Mouse (Mus musculus): ENCODE data around the gene Pxk.
"Not testable (repeated sequence)": the region's sequence is repeated elsewhere in the genome, so short reads cannot be mapped to it uniquely, and the experiment has no call there.

Gene Pxk

DNA sequence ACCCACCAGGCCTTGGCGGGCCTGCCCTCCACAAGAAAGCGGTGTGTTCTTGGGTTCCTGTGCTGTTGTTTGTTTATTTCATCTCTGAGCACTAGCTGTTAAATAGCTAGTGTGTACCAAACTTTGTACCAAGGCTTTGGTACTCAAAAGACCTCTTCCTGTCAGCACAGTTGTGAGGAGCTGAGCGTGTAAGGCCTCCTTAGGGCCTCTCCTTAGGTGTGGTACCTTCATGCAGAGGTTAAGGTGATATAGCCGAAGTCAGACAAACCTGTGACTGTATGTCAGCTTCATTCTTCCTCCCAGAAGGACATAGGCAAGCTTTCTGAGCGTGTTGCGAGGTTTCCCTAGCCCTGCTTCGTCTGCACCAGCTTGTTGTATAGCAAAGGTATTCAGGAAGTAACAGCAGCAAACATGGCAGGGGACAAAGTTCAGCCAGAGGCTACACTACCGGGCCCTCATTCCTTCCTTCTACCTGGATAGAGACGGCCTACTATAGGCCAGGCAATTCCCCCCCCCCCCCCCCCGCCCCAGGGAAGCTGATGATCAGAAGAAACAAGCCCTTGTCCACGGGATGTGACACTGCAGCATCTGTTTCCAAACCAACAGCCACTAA lies 48.7 kb downstream of the Pxk start:
- DNase-seq (ENCODE audit: low read depth): no peak

DNA sequence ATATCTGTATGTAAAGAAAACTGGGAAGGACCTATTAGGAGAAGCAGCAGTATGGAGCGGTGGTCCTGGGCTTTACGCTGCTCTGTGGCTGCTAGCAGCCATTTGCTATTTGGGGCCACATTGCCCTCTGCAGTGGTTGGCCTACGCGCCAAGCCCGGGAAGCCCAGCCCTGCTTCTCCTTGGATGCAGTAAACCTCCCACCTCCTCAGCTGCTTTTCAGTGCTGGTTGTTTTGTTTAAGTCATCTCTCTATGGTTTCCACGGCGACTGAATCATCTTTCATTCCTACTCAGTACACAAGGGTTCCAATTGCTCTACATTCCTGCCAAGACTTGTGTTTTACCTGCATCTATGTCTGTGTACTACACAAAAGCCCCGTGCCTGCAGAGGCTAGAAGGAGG lies 50.8 kb downstream of the Pxk start:
- DNase-seq (ENCODE audit: low read depth): no peak

DNA sequence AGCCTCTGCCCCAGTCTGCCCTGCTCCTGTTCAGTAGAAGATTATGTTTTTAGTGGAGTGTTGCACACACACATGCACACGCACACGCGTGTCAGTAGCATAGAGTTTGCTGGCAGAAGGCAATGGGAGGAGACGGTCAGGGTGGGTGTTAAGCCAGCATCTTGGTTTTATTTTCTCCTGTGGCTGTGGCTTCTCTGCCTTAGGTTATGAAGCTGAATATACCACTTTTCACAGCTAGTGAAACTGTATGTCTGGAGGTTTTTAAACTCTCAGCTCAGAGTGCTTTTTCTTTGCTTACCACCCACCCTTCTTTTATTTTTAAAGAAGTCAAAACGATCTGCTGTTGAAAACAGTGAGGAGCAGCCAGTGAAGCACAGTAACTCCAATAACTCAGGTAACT lies 53.7 kb downstream of the Pxk start:
- DNase-seq (ENCODE audit: low read depth): no peak

DNA sequence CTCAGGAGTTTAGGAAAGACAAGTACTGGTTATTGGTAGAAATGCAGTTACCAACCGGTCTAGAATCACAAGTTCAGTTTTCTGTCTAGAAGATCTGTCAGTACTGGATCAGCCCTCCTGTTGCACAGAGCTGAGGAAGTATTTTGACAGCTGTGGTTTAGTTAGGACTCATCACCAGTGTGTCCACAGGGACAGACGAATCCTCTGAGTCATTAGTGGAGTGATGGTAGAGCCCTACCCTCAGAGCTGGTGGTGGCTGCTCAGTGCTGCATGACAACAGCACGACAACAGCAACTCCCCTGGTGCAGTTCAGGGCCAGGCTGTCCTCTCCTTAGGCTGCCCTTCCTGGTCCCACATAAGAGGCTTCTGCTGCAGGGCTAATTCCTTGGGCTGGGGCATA lies 56.1 kb downstream of the Pxk start:
- DNase-seq (ENCODE audit: low read depth): no peak

DNA sequence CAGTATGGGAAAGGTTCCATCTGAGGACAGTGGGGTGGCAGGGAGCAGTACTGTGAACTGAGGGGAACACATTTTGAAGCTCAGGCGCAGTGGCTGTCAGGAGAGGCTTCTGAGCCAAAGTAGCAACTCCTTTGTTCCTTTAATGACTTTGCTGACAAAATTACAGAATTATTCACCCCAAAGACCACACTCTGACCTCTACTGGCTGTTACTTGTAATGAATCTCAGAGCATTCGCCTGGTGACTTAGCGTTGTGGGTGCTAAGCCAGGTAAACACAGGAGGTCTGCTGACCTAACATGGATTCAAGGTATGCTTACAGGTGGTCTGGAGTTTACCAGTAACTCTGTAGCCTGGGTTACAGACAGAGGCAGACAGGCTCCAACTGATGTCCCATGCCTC lies 58.9 kb downstream of the Pxk start:
- DNase-seq (ENCODE audit: low read depth): no peak

DNA sequence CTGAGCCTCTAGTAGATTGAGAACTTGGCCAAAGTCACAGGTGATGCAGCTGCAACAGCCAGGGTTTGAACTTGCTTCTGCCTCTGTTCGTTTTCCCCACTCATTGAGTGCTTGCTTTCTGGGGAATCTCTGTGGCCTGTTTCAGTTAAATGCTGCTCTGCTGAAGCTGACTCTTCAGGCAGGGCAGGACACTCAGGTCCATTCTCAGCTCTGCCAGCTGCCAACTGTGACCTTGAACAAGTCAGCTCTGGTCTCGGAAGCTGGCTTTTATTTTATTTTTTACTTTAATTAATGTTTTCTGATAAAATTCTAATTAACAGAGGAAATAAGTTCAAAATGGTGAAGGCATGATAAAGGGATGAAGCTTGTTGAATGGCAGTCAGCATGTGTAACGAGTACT lies 60.7 kb downstream of the Pxk start:
- DNase-seq (ENCODE audit: low read depth): no peak

DNA sequence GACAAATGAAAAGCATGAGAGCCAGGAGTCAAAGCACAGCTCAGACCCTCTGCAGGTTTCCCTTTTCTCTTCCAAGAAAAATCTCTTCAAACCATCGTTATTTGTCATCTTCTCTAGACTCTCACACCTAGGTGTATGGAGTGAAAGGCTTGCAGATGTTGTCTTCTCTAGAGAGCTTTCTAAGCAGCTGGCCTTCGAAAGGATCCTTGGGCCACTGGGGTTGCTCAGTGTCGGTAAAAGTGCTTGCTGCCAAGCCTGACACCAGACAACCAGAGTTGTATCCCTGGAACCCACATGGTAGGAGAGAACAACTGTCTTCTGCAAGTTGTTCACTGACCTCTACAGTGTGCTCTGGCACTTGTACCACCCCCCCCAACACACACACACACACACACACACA lies 61.1 kb downstream of the Pxk start:
- no peak for DNase-seq (ENCODE audit: low read depth)

DNA sequence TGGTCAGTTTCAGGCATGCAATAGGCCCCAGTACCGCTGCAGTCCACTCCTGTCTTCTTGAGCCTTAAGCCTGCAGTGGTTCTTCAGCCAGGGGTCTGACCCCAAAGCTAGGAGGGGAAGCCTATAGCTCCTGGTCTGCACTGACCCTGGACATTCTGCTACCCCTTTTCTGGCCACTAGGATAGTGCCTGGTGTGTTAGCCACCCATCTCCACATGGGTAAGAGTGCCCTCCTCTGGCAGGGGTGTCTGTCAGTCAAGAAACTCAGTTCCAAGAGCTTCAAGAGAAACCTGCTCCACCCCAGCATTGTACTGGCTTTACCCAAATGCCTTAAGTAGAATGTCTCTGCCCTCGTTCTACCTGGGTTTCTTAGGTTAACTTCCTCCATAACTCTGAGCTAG lies 63.8 kb downstream of the Pxk start:
- no peak for DNase-seq (ENCODE audit: low read depth)

DNA sequence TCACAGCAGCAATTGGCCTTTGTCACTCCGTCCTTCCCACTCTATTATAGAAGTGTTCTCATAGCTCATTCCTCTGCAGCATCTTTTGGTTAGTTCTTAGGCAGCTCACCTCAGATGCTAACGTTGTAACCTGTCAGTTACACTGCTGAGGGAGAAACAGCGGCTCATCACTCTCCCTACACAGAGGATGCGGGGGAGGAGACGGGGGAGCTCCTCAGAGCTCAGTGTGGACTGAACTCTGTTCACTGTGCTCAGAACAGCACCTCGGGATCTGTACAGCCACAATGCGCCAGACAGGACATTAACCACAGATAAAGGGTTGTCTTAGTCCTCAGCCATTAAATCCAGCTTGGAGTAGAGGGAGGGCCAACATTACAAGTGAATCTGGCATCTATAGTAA lies 66.5 kb downstream of the Pxk start:
- no peak for DNase-seq (ENCODE audit: low read depth)

DNA sequence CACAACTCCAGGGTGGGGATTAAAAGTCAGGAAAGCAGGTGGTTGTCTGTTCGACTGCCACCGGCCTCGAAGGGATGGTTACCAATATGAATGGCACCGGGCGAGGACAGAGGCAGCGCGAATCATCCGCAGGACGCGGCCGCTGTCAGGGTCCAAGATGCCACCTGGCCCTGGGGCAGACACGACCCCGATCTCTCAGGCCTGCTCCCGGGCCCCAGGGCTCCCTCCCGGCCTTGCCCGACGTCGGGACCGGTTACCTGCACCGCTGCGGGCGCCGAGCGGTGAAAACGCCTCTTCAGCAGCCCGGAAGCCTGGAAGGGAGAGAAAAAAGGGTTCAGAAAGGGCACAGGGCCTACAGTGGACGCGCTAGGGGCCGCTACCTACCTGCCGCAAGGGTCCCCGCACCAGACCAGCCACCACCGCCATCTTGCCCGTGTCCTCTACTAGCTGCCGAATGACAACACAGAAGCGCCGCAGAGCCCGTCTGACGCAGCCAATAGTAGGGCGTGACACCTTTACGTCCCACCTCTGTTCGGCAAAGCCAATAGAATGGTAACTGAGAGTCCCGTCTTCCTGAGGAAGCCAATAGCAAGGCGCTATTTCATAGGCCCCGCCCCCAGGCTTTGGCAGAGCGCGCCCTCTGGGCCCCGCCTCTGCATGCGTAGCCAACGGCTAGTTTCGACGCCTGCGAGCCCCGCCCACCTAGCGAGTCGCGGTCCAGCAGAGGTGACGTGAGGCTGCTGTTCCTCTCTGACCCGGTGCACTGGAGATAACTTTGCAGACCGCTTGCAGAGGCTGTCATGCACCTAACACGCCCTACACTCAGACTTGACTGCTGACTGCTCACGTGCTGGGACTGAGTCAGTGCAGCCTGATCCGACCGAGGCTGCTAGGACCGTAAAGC lies 74.7 kb downstream of the Pxk start, which contains the start of gene Pdhb:
Gene Pdhb (minus strand): TSS at position 519 of the 904 bp plus-strand sequence.
- peak; percentile 98 for DNase-seq (ENCODE audit: low read depth)

DNA sequence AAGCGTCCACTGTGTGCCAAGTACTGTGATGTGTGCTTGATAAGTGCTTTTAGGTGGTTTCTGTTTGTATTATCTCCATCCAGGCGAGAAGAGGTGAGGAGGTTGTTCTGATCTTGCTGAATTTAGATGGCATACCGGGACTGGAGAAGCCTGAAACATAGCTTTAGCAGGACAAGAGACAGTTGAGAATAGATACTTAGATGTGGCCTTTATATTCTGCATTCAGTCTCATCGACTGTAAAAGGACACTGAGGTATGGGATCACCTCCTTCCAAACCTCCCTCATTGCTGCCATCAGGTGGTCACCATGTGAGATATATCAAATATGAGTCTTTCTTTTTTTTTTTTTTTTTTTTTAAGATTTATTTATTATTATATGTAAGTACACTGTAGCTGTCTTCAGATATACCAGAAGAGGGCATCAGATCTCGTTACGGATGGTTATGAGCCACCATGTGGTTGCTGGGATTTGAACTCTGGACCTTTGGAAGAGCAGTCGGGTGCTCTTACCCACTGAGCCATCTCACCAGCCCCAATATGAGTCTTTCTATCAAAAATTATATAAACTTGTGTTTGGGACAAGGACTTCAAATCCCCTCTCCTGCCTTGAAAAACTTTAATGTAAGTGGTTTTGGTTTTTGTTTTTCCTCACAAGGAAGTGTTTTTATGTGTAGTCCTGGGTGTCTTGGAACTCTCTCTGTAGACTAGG lies 75.7 kb downstream of the Pxk start:
- not testable (repeated sequence) for DNase-seq (ENCODE audit: low read depth)

DNA sequence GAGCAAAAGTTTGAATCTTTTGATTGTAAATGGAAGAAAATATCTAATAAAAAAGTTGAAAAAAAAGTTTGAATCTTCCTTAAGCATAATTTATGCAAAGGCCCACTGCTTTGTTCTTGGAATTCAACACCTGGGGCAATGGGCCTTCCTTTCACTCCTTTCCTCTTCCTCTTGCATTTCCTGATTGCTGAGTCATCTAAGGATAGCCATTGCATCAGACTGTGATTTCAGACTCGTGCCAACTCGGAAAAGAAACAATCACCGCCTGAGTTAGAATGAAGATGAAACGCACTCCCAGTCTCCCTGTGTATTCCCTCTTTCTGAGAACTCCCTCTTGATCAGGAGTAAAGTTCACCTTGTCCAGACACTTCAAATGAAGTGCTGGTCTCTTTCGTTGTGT lies 76.6 kb downstream of the Pxk start:
- DNase-seq (ENCODE audit: low read depth): no peak

DNA sequence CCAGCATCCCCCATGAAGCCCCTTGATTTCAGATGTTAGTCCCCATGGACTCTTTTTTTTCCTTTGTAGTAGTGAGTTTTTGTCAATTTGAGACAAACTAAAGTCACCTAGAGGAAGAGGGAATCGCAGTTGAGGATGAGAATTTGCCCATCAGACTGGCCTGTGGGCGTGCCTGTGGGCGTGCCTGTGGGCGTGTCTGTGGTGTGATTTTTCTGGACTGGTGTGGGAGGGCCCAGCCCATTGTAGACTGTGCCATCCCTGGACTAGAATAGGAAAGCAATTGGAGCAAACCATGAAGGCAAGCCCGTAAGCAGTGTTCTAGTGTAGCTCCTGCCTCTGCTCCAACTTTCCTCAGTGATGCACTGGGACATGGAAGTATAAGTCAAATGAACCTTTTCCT lies 78.2 kb downstream of the Pxk start:
- no peak for DNase-seq (ENCODE audit: low read depth)

DNA sequence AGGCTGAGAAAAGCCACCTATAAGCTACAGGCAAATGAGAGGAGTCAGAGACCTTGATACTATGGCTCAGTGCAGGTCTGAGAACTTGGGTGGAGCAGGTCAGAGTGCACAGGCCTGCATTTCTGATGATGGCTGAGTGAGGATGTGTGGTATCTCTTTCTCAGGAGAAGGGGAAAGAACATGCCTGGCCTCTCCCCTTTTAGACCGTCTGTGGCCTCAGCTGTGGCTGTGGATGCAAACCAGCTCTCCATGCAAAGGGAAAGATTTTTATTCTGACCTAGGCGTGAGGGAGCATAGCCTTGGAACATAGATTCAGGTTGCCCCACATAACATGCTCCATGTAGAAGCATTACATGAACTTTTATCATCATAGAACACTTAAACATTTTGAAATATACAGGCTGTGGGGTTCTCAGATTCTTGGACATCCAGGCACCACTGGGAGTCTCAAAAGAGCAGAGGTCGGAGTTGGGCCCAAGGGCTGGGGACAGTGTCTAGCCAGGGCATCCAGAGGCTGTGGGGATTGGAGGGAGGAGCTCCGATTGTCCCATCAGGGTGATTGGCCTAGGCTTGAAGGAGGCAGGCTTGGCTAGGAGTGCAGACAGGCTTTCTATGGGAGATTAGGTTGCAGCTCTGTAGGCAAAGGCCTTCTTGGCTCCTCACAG lies 82.5 kb downstream of the Pxk start:
- no peak for DNase-seq (ENCODE audit: low read depth)

DNA sequence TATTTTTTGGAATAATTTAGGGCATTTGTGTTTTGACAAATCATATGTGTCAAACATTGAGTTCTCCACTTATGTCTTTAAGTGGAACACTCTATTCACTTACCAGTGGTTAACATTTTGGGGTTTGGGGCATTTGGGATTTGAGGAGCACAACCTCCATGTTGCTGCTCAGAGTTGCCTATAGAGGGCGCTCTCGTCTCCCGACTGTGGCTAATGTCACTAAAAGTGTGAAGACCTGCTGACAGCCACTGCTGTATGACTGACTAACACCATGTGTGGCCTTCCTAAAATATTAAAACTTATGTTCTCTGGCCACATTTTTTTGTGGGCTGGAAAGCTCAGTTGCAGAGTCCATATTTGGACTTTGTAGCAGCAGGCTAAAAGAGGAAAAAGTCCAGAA lies 85.3 kb downstream of the Pxk start:
- DNase-seq (ENCODE audit: low read depth): no peak

DNA sequence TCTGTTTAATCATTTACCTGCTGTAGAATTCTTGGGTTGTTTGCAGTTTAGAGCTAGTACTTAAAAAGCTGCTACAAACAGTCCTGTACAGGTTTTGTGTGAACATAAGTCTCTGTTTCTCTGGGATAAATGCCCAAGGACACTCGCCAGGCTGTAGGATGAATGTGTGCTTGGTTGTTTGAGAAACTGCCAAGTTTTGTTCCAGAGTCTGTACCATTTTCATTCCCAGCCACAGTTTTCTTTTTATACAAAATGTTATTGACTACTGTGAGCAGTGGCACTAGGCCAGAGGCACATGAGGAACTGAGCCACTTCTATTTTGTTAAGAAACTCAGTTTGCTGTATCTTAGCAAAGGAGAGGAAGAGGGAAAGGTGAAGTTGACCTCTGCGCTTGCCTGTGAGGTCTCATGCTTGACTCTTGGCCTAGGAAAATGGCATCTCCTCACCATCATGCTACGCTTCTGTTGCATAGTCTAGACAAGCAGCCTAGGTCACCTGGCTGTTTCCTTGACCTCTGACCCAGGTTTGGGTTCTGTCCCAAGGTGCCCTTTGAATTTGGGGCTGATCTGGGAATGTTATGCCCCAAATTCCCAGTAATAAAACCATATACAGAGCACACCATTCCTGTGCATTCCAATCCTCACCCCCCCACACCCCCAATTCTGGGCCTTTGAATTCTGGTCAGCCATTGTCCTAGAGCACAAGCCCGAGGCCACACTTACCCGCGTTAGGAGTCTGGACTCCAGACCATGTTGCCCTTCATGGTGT lies 88.5 kb downstream of the Pxk start:
- DNase-seq (ENCODE audit: low read depth): no peak

DNA sequence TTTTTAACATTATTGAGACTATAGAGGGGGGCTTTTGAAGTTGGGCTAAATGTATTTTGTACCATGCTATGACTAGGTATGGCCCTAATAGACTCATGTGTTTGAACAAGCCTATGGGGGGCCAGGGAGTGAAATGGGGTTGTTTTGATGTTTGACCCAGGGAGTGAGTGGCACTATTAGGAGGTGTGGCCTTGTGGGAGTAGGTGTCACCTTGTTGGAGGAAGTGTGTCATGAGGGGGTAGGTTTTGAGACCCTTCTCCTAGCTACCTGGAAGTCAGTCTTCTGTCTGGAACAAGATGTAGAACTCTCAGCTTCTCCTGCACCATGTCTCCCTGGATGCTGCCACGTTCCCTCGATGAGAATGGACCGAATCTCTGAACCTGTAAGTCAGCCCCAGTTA lies 92.5 kb downstream of the Pxk start:
- DNase-seq (ENCODE audit: low read depth): no peak

DNA sequence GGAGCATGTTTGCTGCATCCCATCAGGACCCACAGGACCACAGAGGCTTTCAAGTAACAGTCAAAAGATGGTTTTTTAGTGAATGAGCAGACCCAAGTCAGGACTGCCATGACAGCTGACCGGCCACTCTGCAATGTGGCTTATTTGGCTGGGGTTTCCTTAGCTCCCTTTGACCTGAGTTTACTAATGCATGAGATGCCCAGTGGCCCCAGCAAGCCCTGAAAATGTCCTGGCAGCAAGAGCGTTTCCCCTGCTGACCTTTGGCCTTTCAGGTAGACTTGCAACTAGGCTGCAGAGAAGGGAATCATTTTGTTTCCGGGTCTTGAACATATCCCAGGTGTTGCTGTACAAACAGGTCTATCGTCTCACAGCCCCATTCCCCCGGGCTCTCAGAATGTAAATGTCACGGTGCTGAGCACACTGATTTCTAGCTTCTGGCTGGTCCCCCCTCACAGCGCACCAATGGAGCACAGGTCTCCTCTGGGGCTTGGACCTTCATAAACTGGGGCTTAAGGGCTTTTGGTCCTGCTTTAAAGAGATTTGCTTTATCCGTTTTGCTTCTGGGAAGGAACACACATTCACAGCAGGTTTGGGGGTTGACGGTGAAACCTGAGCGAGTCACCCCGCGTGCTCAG lies 93.4 kb downstream of the Pxk start:
- DNase-seq (ENCODE audit: low read depth): no peak

DNA sequence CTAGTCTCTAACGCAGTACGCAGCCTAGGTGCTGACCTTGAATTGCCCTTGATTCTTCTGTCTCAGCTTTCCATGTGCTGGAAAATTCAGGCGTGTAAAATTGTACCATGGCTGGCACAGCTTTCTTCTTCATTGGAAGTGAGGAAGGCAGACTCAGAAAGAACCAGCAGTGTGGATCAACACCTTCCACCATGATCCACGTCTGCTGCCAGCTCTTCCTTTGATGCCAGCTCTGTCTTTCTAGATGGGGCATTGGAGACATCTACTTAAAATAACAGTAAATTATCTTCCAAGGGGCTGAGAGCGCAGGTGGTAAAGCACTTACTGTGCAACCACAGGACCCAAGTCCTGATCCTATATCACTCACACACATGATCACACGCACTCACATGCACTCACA lies 94.7 kb downstream of the Pxk start:
- DNase-seq (ENCODE audit: low read depth): no peak

DNA sequence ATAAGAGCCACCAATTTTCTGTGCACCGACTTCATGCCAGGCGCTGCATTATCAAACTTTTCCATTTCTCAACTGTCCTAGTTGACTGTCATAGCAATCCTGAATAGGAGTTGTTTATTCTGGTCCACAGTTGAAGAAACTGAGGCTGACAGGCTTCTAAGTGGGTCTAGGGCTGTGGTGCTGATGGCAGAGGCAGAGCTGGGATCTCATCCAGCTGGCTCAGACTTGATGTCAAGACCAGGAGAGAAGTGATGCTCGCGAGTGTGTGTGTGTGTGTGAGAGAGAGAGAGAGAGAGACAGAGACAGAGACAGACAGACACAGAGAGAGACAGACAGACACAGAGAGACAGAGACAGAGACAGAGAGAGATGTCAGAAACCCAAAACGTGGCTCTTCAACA lies 102.8 kb downstream of the Pxk start:
- DNase-seq (ENCODE audit: low read depth): no peak

DNA sequence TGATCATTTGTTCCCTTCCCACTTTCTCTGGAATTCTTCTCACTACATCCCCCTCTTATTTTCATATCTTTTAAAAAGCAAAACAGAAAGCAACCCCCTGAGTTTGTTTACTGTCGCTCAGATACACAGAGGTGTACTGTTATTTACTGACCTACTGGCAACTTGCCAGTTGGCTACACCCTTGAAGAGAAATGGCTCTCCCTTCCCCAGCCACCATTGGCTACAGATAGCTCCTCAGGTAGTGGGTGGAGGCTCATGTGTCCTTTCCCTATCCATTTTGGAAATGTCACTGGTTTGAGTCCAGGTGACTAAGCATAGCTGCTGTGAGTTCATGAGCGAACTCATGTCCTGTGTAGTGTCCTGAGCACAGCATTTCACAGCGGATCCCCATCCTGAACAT lies 103.7 kb downstream of the Pxk start:
- no peak for DNase-seq (ENCODE audit: low read depth)
